Mouse (Mus musculus) thymus, postnatal 10 days (tissue): ENCODE data around the gene Spaca9.

Source experiments
- DNase-seq, 2 experiments: peaks; one replicate each; pipeline ENCODE4 v3.0.0; 2021; ENCODE audit warnings: low spot score in 2 of 2

The Spaca9 gene

DNA sequence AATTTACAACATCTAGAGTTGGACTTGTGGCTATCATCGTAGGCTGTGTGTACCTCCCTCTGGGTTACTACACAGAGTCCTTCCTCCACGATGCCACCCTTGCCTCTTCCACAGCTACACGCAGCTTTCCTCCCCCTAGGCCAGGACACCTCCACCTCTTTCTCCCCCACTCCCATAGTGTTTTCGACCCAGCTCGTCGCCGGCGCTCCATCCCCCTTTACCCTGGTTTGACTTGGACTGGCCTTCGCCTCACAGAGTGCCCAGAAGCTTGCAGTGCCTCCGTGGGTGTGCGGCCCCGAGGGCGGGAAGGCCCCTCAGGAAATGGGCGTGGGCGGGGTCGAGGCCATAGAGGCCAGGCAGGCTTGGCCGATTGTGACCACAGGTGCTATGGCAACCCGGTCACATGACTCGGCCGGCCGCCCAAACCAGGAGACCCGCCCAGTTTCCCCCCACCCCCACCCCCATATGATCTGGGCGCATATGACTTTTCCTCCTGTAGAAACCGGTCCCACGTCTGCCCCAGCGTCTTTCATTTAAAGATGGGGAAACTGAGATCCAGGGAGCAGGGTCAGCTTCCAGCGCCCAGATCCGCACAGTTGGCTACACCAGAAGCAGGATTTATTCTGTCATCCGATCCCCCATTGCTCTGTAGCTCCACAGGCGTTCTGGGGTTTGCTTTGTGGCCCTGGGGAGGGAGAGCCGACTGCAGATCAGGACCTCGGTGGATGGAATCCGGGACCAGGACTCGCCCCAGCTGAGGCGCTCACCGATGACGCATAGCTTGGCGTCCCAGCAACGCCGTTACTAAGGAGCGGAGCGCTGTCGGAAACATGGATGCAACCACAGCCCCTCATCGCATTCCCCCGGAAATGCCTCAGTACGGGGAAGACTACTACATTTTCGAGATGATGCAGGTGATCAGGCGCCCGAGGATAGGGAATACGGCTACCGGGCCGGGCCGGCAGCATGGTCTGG is at the start of gene Spaca9, which contains the start of gene Ak8:
TSS of gene Spaca9 (minus strand) at position 367 of the 975 bp plus-strand sequence.
TSS of gene Ak8 (plus strand) at position 804 of the 975 bp plus-strand sequence.
- no peak for DNase-seq

DNA sequence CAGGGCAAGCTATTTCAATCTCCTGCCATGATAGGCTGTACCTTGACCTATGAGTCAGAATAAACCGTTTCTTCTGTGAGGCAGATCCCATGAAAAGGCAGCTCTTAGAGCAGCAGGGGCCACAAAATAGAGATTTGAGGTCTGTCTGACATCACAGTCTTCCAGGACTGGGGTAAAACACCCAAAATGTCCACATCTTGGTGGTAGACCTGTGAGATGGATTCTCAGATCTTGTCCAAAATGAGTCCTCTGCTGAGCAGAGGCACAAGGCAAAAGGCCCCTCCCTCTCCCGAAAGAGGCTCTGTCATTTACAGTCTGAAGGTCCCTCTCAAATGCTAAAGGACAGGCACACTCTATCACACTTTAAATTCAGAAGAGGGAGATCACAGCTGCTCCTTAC is 48.2 kb upstream of the Spaca9 start:
- no peak for DNase-seq

DNA sequence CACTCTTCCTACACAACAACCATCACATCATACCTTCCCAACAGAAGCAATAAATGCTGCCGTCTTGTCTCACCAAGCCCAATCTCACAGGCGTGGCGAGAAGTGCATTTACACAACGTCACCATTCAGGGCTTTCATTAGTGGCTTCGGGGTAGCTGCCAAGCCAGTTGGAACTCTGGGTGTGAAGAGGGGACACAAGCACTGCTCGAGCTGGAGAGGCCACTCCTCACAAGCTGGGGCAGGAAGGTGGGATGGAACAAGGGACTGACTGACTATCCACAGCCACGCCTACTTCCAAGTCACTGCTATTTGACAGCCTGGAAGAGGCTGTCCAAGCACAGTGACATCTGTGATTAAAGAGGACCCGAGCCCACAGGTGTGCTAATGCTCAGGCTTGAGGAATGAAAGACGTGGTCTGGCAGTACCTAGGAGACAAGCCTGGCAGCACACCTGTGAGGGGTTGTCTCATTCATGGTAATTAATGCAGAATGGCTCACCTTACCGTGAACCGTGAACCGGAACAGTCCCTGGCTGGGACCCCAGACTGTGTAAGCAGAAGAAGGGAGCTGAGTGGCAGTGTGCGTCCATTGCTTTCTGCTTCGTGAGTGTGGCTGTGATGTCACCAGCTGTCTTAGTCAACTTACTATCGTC is 47.3 kb upstream of the Spaca9 start:
- DNase-seq = no peak

DNA sequence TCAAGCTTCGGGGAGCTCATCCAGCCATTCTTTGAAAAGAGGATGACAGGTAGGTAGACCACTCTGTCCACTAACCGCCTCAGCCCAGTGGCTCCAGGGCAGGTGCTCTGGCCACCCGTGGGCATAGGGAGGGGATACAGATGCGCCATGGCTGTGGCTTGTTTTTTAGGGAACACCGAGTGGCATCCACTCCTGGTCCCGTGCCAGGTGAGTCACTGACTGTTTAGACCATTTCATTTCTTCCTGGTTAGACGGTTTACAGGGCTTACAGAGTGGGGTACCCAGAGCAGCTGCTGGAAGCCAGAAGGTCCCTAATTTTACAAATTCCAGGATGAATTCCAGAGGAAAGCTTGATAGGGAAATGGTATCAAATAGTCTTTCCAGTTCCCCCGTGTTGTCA is 43.2 kb upstream of the Spaca9 start:
- DNase-seq = no peak

DNA sequence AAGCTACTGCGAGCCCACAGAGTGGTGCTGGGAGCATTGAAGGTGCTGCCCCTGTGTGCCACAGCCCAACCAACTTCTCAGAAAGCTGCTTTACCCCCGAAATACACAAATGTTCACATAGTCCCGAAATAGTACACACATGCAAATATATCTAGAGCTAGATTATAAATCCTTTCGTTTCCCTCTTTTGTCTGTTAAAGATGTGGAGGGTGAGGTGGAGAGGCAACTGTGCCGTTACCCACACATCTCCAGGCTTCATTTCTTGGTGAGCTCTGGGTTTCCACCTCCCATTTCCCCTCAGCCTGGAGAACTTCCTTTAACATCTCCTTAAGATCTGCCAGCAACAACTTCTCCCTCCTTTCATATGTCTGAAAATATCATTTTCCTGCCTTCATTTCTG is 40.6 kb upstream of the Spaca9 start:
- no peak for DNase-seq

DNA sequence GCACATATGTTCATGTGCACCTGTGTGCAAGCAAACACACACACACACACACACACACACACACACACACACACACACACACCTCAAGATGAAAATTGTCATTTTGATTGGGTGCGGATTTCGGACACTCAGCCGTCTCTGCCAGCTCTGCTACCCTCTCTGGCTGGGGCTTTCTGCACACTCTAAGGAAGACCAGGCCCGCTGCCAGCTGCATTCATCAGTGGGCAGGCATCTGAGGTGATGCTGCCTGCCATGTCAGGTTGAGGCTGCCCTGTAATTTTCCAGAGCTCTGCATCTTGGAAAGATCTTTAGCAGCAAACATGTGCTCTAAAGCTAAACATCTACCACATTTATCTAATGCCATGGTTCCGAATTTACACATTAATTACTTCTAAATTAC is 37.6 kb upstream of the Spaca9 start:
- DNase-seq = no peak

DNA sequence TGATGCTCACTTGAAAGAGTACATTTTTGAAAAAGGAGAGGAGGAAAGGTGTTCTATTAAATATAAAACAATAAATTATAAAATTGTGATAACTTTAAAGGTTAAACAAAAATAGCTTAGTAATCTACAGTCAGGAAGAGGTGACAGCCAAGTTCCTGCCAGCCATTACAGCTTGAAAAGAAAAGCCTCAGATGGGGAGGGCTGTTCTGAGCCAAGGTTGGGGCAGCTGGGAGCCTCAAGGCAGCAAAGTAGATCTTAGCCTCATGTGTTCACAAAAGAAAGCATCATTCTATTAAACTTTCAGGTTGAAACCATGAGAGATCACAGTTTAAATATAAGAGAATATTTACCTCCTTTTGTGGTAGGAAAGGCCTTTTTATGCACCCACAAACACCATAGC is 31.1 kb upstream of the Spaca9 start:
- DNase-seq = no peak

DNA sequence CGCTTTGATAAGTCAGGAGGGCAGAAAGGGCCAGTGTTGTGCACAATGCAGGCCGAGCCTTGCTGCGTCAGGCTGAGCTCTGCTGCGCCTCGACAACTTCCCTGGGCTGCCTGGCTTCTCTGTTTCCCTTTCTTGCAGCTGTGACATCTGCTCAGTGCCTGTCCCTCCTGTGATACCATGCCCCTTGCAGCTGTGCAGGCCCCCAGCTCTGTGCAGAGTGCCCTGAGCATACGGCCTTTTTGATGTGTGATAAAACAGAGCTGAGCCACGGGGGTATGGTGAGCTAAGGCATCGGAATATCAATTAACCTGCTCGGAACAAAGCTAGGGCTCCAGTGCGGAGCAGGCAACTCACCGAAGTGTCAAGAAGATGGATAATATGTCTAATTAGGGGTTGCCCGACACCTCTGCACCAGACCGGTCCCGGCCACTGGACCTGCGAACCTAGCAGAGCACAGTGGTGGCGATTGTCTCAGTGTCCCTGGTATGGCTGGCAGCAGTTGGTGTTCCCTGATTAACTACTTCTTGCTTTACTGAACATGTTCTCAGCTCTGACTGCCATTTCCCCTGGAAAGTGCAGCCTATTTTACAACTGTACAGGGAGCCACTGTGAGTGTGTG is 28.4 kb upstream of the Spaca9 start:
- peak; percentile 38 to 40 for DNase-seq

DNA sequence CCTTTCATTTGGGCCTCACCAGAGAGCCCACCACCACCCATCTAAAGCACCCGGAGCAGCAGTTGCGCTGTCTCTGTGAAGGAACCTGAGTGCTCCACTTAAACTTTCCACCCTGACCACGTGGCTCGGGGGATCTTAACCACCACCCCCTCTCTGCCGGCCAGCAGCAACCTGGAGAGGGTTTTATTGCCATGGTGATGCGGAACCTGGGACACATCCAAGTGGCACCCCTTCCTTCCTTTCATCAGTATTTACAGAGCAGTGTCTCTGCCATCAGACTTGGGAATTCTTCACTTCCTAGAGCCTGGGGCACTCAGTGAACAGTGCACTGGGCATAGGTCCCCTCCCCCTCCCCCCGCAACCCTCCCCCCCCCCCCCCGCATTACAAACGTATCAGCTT is 24.4 kb upstream of the Spaca9 start:
- DNase-seq = no peak

DNA sequence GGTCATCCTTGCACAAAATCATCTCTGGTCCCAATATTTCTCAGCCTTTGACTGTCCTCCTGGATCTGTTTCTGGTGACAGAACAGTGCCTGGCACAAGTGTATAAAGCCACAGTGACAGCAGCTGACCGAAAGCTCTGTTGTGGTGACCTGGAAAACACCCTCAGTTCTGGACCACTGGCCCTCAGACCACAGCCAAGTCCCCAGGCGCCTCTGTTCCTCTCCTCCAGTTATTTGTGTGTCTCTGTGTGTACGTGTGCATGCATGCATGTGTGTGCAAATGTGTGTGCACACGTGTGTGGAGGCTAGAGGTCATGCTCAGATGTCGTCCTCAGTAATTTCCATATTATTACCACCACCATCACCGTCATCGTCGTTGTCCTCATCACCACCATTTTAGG is 22.9 kb upstream of the Spaca9 start:
- no peak for DNase-seq

DNA sequence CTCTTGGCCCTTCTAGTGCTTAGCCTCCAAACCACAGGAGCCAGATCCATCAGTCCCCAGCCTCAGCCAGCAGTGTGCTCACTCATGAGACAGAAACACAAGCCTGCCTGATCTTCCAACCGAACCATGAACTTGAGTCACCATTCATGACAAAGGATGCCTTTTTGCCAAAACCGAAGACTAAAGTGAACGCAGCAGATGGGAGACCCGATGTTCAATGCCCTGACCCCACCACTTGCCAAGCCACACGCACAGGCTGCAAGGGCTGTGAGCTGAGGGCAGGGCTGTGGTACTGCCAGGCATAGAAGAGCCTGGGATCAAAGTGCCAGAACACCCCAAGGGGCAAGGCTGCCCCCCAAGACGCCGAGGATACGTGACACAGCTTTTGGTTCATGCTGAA is 13.5 kb upstream of the Spaca9 start:
- DNase-seq = no peak

DNA sequence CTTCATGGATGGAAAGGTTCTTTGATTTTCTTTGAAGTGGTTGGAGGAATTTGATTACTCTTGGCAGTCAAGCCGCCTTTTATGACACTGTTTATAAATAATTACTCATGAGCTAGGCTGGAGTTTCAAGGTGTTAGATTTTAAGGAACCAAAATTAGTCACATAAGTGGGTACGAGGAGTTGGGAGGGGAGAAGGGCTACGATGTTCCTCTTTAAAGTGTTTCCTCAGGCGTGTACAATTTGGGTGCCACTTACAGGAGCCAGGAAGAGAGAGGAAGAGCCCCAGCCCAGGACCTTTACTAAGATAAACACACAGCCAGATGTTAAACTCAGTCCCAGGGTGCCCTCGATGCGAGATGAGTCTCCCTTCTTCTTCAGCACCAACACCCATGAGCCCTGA is 7.3 kb upstream of the Spaca9 start:
- DNase-seq = no peak

DNA sequence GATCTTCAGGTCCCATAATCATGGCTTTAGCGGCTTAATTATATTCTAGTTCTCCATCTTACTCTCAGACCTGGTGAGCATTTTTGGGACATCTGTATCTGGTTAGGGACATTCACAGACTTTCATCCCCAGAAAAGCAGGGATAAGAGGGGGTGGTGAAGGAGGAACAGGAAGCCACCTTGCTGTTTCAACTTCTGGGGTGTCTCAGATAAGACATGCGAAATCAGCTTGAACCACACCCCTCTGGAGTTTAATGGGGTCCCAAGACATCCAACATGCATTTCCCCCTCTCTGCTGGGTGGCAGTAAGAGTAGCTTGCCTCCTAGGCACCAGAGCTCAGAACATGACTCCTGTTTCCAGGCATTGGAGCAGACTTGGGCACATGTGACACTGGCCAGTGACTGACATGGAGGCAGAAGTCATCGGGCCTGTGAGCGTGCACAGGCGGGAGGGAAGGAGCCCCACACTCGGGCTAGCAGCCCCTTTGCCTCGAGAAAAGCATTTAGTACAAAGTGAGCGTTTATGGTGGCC is 6.6 kb upstream of the Spaca9 start:
- no peak for DNase-seq

DNA sequence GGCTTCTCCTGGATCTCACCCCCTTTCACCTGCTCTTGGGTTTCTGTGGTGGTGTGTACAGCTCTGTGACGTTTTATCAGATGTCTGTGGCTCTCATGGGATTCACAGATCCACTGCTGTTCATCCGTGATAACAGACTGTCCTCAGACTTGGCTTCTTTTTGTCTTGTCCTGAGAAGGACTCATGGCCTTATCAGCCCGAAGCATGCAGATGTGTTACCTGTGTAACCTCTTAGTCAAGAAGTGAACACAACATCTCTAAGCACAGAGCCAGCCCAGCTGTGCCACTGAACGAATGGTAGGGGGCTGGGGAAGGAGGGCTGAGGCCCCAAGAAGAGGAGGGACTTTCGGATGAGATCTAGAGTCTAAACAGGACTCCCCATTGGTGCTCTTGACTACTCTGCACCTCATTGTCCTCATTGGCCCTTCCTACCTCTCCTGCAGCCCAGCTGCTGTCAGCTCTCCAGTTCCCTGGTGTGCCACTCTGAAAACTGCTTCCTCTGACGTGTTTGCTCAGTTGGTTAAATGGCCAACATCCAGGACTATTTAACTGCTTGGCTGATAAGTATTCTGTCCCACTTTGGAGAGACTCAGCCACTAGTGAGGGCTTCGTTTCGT is 2.2 kb upstream of the Spaca9 start:
- no peak for DNase-seq

DNA sequence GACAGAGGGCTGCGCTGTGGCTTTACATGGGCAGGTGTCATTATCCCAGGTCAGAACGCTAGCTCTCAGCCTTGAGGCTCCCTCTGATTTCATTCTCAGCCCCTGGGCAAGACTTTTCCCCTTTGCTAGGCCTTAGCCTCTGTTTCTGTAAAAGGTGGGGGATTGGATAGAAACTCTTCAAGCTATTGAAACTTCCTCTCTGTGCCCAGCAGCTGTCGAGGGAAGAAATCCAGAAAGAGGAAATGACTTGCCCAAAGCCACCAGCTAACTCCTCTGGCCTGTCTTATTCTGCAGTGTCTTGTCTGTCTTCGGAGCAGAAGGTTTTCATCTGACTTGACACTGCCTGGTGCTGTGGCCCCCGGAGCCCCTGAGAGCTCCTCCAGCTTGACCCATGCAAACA is 961 bp downstream of the Spaca9 start:
- DNase-seq = no peak

DNA sequence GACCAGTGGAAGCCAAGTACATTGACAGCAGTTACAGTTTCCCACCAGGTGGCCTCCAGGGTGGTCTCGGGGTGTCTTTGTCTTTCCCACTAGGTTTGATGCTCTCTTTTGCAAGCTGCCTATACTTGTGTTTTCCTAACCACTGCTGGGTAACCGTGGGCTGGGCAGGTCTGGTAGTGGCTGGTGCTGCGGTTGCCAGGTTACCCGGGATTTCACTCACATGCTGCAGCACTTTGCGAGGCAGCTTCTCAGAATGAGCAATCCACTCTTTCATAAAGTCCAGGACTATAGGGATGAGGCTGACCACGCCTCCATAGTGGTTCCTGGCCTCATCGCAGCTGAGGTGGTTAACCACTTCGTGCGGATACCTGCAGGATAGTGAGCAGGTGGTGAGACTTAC is 6.8 kb downstream of the Spaca9 start:
- DNase-seq = no peak

DNA sequence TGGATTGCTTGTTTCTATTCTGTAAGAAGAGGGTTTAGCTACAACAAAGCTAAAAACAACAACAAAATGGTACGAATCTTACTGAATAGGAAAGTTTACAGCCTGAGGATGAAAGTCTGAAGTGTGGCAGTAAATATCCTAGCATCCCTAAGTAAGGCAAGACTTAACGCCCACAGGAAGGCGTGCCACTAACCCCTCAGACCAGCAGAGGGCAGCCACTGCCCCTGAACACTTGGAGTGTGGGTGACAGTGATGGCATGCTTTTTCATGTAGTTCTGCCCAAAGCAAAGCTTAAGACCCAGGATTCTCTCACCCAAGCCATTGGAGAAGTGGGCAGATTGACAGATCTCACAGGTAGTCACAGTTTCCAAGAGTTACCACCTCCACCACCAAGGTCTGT is 11.1 kb downstream of the Spaca9 start:
- DNase-seq = peak in 1 of 2 experiments; percentile 24

DNA sequence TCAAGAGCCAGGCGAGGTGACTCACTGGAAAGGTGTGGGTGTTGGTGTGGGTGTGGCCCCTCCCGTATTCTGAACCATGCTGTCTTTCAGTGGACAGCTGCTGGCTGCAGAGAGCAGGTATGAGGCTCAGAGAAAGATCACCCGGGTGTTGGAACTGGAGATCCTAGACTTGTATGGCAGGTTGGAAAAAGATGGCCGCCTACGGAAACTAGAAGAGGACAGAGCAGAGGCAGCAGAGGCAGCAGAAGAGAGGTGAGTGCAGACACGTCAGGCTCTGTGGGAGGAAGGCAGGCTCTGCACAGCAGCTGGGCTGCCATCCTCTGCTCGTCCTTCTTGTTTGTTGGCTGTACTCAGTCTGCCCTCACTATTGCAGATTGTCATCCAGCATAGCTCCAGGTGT is 13.6 kb downstream of the Spaca9 start:
- no peak for DNase-seq

DNA sequence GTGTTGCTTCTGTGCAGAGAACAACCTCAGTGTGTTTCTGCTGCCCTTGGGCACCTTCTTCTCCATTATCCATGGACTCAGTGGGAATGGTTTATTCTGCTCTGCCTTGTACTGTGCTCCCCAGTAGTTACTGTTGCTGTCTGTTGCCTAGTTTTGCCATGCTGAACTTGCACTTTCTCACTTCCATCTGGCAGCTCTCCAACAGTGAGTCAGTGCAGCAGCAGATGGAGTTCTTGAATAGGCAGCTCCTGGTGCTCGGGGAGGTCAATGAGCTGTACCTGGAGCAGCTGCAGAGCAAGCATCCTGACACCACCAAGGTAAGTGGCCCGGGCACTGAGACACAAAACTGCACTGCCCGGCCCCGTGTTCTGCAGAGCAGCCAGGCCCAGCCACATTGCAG is 17.8 kb downstream of the Spaca9 start:
- no peak for DNase-seq

DNA sequence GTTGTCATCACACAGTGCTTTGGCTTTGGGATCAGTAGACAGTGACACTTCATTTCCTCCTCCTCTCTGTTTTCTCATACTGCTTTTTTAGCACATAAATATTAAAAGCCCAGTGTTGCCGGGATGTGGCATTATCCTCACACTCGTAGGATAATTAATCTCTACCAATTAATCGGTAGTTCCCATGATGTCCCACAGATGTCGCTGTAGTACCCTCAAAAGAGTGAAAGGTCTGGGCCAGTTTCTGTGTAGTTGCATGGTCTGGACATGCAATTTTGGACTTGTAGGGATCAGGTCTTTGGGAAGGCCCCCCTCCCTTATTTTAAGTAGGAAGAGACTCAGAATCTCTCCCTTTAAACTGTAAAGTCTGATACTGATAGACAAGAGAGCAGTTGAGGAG is 18.8 kb downstream of the Spaca9 start:
- no peak for DNase-seq

DNA sequence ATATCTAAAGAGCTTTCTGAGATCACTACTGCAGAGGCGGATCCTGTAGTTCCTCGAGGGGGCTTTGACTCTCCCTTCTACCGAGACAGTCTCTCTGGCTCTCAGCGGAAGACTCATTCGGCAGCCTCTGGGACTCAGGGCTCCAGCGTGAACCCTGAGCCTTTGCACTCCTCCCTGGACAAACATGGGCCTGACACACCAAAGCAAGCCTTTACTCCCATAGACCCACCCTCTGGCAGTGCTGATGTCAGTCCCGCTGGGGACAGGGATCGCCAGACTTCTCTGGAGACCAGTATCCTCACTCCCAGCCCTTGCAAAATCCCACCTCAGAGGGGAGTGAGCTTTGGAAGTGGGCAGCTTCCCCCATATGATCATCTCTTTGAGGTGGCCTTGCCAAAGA is 23.5 kb downstream of the Spaca9 start:
- DNase-seq = no peak

DNA sequence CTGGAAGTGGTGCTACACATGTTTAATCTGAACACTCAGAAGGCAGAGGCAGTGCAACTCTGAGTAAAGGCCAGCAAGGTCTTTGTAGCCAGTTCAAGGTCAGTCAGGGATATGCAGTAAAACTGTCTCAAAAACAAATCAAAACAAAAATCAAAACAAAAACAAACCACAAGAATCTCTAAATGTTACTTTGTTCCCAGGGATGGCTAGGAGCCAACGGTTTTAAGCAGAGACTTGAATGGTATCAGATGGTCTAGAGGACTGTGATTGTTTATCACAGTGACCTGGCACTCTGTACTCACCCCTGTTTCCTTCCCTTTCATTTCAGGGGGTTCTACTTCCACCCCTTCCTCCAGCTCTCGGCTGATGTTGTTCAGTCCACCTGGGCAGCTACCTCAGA is 28.1 kb downstream of the Spaca9 start:
- no peak for DNase-seq
